Mouse (Mus musculus) kidney, embryonic 15.5 days (tissue): ENCODE measurements around the gene Fbxo7. TPM values are rescaled to one million over a fixed set of nuclear protein-coding genes. Genes with fewer than 3 reads are reported as not detected.

ENCODE experiments used
- ATAC-seq: fragments of 200-750 bp; cut with Nextera tagmentation; replicated peaks from 2 replicates; pipeline ENCODE4 v1.8.0; 2017; ENCODE audit warnings: moderate TSS enrichment; ENCODE audit not compliant: low FRiP score
- H3K27ac ChIP-seq: fragments of 300-500 bp; sonication (generic); 2 replicates; pipeline ENCODE4 v1.5.1; 2015; ENCODE audit warnings: mild to moderate bottlenecking, inconsistent platforms
- H3K27me3 ChIP-seq: fragments of 300-500 bp; sonication (generic); 2 replicates; pipeline ENCODE4 v1.6.1; 2015; ENCODE audit warnings: inconsistent platforms
- H3K36me3 ChIP-seq: fragments of 300-500 bp; sonication (generic); 2 replicates; pipeline ENCODE4 v1.6.1; 2015; ENCODE audit warnings: inconsistent platforms
- H3K4me1 ChIP-seq: fragments of 300-500 bp; sonication (generic); 2 replicates; pipeline ENCODE4 v1.6.1; 2015; ENCODE audit warnings: inconsistent platforms
- H3K4me2 ChIP-seq: fragments of 300-500 bp; sonication (generic); 2 replicates; pipeline ENCODE4 v1.6.1; 2015; ENCODE audit warnings: moderate library complexity, mild to moderate bottlenecking, inconsistent platforms
- H3K4me3 ChIP-seq: fragments of 300-500 bp; sonication (generic); replicated peaks from 2 replicates; pipeline ENCODE4 v1.5.1; 2015; ENCODE audit warnings: mild to moderate bottlenecking, inconsistent platforms
- H3K9ac ChIP-seq: fragments of 300-500 bp; sonication (generic); 2 replicates; pipeline ENCODE4 v1.6.1; 2015; ENCODE audit warnings: mild to moderate bottlenecking, inconsistent platforms
- H3K9me3 ChIP-seq: fragments of 300-500 bp; sonication (generic); replicated peaks from 2 replicates; pipeline ENCODE4 v1.6.1; 2016; ENCODE audit warnings: inconsistent platforms
- WGBS: fragments of 180-500 bp; shearing (Covaris S2); methylation state at CpG from one replicate; pipeline ENCODE4 v1.1.7; 2015; ENCODE audit warnings: mixed read lengths; 5-methylcytosine and 5-hydroxymethylcytosine counted together
- polyA plus RNA-seq: library from polyadenylated mRNA; unstranded; fragments of >200 nt; fragmentation: Nextera tagmentation; extraction: Ambion mirVana; gene quantifications from 2 replicates; pipeline ENCODE4 v1.2.1, GENCODE M21; 2015

Gene Fbxo7
- polyA plus RNA-seq, 1 experiment from 2014 or later, result 36.0 TPM

- H3K9me3 ChIP-seq, result no peaks in the 10 kb centered on the region
- 77% methylated on average over 3 of the region's 3 CpGs for WGBS
- H3K27ac ChIP-seq, result no peak overlapping the region
- H3K4me2 ChIP-seq, result no peak overlapping the region
- H3K4me3 ChIP-seq, result no peak overlapping the region
- H3K36me3 ChIP-seq, result 0 out of 2 replicates have a peak, but pooled peaks cover 5% of the 10 kb centered on the region
- no peak for ATAC-seq
- H3K4me1 ChIP-seq, result peaks cover 6% of the 10 kb centered on the region; the same call in 1 of the 2 replicates
- H3K27me3 ChIP-seq, result no peaks in the 10 kb centered on the region
- H3K9ac ChIP-seq, result no peak overlapping the region
Measured at GRCm38 (mm10) chr10:86100281-86100851, 78.6 kb downstream of the Fbxo7 start.

Other genes with a start within 250 kb of the Fbxo7 start
- 76.6 and 80.5 TPM in 2 replicates for gene Pwp1, start 192.5 kb upstream of the Fbxo7 start, polyA plus RNA-seq
- gene Prdm4, start 104.8 kb upstream of the Fbxo7 start, polyA plus RNA-seq, result 15.7 and 18.3 TPM in 2 replicates
- 0.68 and 1.6 TPM in 2 replicates for gene Ascl4, start 94.3 kb upstream of the Fbxo7 start, polyA plus RNA-seq
- gene Rtcb, start 64.1 kb upstream of the Fbxo7 start, polyA plus RNA-seq, result 183 and 194 TPM in 2 replicates
- gene Bpifc, start 10.1 kb upstream of the Fbxo7 start, polyA plus RNA-seq, result 0.35 and 0.38 TPM in 2 replicates